Mouse (Mus musculus) left cerebral cortex, adult 2 months (tissue): ENCODE results near the gene Rrbp1. TPM values are rescaled to one million over a fixed set of nuclear protein-coding genes. Genes with fewer than 3 reads are reported as not detected.

Source experiments
- DNase-seq, 2 experiments: peaks; one replicate each; pipeline ENCODE4 v3.0.0; 2021 to 2022; ENCODE audit warnings: low spot score in 2 of 2, mixed read lengths in 1 of 2; ENCODE audit errors: extremely low spot score in 1 of 2
- H3K27ac ChIP-seq: fragments of 200-600 bp; 2 replicates; pipeline ENCODE4 v1.8.1; 2022
- H3K4me3 ChIP-seq: fragments of 200-600 bp; 2 replicates; pipeline ENCODE4 v1.8.1; 2022
- CTCF ChIP-seq: fragments of 200-600 bp; IDR thresholded peaks from 2 replicates; pipeline ENCODE4 v1.8.1; 2022; ENCODE audit warnings: antibody characterized with exemption, mild to moderate bottlenecking, moderate library complexity
- intact Hi-C: fragments of 180-260 bp; cut with DNase I; formaldehyde crosslinking; loops from one replicate; pipeline ENCODE4 v1.15.1; 2025
- total RNA-seq, 2 experiments: library from RNA; stranded (reverse); gene quantifications; 2 replicates each; pipeline ENCODE4 v1.2.3; 2021

Gene Rrbp1
- total RNA-seq, 2 experiments from 2014 or later = 61.2 to 65.6 TPM

DNA sequence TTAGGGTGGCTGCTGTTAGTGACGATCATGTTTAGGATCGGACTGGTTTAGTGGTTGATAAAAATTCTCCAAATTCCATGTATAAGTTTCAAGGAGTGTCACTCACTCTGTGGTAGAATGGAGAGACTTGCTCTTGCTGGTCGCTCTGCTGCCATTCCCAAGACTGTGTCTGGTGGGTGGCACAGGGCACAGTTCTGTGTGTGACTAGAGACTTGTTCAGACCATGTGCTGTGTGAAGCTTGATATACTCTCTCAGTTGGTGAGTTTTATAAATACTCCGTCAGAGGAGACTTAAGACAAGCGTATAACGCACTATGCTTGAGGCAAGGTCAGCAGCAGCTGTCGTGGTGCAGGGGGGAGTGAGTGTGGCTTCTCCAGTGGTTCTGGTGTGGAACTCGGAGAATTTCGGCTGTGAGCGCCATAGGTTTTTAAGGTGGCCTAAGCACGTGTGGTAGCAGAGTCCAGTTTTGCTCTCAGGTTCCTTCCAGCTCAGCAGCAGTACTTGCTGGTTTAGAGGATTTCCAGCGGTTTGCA is 78.7 kb downstream of the Rrbp1 start:
- Histone ChIP-seq H3K27ac (no peak overlapping the region), H3K4me3 (no peak overlapping the region)
- DNase-seq = no peak
- intact Hi-C loops = no loop called here
- TF ChIP-seq CTCF = no peak

DNA sequence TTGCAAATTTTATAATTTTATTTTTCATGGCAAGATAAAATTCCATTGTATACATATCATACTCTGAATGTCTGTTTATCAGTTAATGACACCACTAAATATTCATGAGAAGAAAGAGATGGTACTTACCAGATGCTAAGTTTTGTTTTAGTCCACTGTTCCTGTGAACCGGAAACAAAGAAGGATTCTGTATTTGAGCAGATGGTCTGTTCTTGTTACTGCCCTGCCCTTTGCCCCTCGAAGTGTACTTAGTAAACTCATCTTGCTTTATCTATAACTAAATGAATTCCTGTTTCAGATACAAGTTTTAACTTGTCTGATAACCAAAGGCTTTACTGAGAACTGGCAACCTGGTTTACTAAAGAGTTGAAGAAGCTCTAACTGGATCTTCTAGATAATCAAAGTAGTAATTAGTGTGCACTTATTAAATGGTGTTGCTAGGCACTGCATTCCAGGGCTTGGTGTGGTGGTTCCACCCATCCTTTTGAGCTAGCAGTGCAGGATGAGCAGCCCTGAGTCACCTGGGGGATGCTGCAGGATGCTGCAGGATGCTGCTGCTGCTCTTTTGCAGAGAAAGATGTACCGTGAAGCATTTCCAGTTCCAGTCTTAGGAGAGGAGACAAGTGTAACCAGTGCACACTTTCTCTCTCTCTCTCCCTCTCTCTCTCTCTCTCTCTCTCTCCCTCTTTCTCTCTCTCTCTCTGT is 81.3 kb downstream of the Rrbp1 start:
- DNase-seq = no peak
- H3K27ac ChIP-seq = no peak overlapping the region
- TF ChIP-seq CTCF = no peak
- intact Hi-C loops = no loop called here
- no peak overlapping the region for H3K4me3 ChIP-seq

DNA sequence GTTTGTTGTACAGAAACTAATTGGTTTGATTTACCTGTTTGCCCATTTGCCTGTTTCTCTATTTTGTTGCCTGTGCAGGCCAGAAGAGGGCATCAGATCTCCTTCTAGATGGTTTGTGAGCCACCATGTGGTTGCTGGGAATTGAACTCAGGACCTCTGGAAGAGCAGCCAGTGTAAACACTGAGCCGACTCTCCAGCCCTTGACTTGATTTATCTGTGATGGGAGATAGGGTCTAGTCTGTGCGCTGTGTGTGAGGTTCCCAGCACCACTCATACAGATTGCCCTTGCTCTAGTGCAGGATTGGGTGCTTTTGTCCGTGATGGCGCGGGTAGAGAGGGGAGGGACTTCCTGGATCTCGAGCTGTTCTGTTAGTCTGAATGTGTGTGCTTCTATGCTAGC is 85.2 kb downstream of the Rrbp1 start:
- no peak overlapping the region for H3K4me3 ChIP-seq
- TF ChIP-seq CTCF = no peak
- intact Hi-C loops = no loop called here
- DNase-seq = no peak
- H3K27ac ChIP-seq = no peak overlapping the region

DNA sequence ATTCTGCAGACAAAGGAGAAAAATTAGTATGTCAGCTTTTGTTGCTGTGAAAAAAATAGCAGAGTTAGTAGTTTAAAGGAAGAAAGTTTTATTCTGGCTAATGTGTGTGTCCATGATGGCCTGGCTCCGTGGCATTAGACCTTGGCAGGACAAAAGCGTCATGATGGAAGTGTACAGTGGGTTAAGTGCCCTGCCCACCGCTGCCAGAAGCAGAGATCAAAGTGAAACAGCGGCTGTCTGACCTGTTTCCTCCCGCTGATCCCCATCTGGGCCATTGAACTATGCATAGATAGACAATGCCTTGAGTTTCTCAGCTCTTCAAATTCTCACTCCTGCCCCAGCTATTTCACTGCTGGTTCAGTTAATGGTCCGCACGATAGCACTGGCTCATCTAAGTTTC is 87.0 kb downstream of the Rrbp1 start:
- DNase-seq = no peak
- Histone ChIP-seq H3K27ac (no peak overlapping the region), H3K4me3 (no peak overlapping the region)
- TF ChIP-seq CTCF = no peak
- intact Hi-C loops = no loop called here

DNA sequence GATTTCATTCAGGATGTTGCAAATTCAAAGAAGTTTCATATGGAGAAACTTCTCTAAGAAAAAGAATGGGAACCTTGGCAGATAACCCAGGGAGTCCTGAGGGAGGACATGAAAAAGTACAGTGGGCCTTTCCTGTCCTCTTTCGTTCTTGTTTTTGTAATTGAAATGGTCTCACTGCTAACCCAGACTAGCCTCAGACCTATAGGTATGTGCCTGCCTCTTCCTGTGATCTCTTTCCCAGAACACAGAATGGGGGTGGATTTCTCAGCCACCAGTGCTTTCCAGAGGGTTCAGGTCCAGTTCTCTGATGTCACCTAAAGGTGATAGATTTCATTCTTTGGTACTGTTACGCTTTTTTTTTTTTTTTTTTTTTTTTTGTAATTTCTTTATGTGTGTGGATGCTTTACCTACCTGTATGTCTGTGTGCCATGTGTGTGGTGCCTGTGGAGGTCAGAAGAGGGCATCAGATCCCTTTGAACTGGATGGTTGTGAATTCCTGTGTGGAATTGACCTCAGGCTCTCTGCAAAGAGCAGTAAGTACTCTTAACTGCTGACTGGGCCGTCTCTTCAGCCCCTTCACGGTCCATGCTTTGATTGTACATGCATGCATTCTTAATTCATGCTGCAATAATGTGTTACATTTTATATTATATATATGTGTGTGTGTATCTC is 92.1 kb downstream of the Rrbp1 start:
- TF ChIP-seq CTCF = no peak; the same call in 1 of the 2 replicates
- Histone ChIP-seq H3K4me3 (no peak overlapping the region), H3K27ac (no peak overlapping the region)
- intact Hi-C loops = no loop called here
- no peak for DNase-seq

DNA sequence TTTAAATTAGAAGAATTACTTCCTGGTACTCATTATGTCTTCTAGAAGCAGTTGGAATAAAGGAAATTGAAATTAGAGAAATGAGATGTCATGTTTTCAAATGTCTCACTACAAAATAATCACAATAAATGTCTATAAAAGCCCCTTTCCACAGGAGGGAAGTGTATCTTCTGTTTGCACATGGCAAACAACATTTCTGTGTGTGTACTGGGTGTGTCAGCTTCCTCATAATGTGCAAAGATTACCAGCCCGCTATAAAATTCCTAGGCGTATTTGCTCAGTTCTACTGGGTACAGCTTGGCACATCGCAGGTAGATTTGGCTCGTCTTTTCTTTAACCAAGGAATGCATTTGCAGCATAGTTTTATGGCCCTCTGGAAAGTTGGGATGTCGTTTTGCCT is 93.4 kb downstream of the Rrbp1 start:
- no peak for TF ChIP-seq CTCF
- intact Hi-C loops = no loop called here

DNA sequence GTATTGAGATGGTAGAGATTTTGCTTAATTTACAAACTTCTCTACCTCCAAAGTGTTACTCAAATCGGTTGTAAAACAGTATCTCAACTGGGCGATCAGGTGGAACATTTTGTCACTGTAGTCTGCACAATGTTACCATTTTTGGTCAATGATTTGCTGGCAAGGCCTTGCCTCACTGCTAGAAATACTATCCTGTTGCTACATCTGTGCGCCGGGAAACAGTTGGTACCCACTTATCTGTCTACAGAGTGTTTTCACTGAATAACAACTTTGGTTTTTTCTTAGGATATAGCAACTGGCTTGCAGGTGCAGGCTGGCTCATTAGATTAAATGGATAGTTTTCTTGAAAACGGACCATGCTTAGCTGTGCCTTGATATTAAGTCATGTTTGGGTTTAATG is 94.8 kb downstream of the Rrbp1 start:
- Histone ChIP-seq H3K27ac (peak overlapping the region; percentile 96; the same call in 1 of the 2 replicates), H3K4me3 (peak overlapping the region; percentile 80)
- intact Hi-C loops = no loop called here
- TF ChIP-seq CTCF = no peak
- no peak for DNase-seq

More for the DNA sequence above, 93.4 kb downstream of the Rrbp1 start:
- Histone ChIP-seq H3K4me3 (no peak overlapping the region), H3K27ac (no peak overlapping the region)
- no peak for DNase-seq

DNA sequence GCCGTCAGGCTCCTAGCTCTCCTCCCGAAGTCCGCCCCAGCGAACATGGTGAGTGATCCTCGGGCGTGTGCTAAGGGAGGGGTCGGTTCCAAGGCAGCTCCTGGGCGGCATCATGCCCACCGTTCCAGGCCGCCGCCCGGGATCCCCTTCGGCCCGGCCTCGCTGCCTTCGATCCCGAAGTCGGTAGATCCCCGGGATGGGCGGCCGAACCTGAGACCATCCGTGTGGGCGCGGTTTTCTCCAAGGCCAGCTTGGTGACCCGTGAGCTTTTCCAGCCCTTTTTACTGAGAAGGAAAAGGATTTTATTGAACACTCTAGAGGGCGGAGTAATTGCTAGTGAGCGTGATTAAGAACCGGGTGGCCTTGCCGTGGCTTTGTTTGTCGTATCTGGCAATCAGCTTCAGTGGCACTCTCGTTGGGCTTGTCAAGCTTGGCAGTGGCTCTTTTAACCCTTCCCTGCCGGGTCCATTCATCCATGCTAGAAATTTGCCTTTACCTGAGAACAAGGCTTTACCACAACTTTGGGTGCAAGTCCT is 95.4 kb downstream of the Rrbp1 start:
- intact Hi-C loops = loop anchor here (2.0 kb wide), 1 partner anchor 49 kb away; no protein-coding TSS in a partner anchor
- TF ChIP-seq CTCF = no peak
- DNase-seq = no peak

DNA sequence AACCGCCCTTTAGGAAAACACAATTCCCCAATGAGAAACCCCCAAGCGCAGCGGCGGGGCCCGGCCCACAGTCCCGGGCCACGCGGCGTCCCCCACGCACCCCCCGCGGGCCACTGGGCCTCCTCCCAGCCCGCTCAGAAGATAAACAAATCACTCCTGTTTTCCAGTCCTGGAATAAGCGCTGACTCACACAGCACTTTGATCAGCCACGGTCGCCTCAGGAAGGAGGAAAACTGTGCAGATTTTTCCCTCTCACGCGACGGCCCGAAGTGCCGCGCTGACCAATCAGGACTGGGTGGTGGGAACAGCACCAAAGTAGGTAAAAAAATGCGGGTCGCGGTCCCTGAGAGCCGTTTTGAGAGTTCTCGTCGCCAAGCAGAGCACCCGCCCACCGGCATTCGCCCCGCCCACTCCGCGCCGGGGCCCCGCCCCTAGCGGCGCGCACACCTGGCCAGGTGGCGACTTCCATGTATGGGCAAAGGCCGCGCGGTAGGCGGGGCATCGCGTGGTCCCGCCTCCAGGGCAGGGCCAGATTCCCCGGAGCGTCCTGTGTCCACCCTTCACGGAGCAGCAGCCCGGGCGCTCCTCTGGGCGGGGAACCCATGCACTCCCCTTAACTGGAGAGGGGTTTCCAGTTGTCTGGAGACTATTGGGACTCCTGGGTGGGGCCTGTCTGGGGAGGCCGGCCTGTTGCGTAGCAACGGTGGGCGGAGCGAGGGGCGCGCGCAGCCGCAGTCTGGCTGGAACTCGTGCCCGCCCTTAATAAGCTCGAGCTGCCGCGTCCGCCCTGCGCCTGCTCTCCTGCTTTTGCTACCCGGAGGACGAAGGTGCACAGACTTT is 96.1 kb downstream of the Rrbp1 start, which contains the start of gene Dstn:
Gene Dstn, plus strand, starts transcription at position 561 of the 840 bp plus-strand sequence.
- peak; percentile 94 to 96 for DNase-seq
- Histone ChIP-seq H3K27ac (peak within 1 kb of the TSS; percentile 96), H3K4me3 (peak within 1 kb of the TSS; percentile 80)
- TF ChIP-seq CTCF = no peak
- intact Hi-C loops = loop anchor here (2.0 kb wide), 1 partner anchor 48 kb away; no protein-coding TSS in a partner anchor

More for the DNA sequence above, 95.4 kb downstream of the Rrbp1 start:
- Histone ChIP-seq H3K27ac (peak overlapping the region; percentile 96), H3K4me3 (peak overlapping the region; percentile 80)

DNA sequence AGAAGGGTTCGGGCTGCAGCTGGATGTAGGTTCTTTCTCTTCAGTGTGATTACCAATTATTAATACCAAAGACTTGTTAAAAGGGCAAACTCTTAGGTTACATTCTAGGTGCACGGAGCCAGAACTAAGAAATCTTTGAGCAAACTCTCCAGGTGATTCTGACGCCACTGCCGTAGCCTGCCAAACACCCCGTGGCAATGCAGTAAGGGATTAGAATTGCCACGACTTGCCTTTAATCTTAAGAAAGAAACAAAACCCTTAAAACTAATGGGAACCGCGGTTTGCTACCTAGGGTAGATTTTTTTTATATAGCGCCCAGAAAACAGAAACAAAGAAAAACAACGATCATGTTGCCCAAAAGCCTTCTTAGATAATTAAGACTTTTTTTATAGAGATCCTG is 96.8 kb downstream of the Rrbp1 start:
- H3K27ac ChIP-seq = peak overlapping the region; percentile 96
- no peak for TF ChIP-seq CTCF
- peak overlapping the region; percentile 80 for H3K4me3 ChIP-seq
- intact Hi-C loops = loop anchor here (2.0 kb wide), 1 partner anchor 47 kb away; no protein-coding TSS in a partner anchor
- DNase-seq = no peak

DNA sequence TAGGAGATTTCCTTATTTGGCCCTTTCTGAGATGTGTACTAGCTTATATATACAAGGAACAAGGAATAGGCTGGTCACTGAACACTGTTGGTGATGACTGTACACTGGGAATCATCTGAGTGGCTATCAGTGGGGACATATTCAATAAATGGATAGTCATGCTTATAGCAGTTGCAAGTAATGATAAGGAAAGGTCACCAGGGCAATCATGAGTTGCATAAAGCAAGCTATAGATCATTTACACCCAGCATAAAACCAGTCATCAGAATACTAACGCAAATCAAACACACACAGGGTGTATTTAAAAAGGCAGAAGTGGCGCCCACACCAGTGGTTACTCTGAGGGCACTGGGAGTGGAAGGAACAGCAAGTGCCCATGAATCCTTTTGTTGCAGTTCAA is 98.9 kb downstream of the Rrbp1 start:
- TF ChIP-seq CTCF = no peak
- H3K27ac ChIP-seq = no peak overlapping the region
- no peak overlapping the region for H3K4me3 ChIP-seq
- intact Hi-C loops = no loop called here
- no peak for DNase-seq
